Mouse (Mus musculus) right cerebral cortex, postnatal 14 days (tissue): ENCODE data around the gene Elovl5.

Experiments used
- DNase-seq: peaks from one replicate; pipeline ENCODE4 v3.0.0; 2022

Gene Elovl5

DNA sequence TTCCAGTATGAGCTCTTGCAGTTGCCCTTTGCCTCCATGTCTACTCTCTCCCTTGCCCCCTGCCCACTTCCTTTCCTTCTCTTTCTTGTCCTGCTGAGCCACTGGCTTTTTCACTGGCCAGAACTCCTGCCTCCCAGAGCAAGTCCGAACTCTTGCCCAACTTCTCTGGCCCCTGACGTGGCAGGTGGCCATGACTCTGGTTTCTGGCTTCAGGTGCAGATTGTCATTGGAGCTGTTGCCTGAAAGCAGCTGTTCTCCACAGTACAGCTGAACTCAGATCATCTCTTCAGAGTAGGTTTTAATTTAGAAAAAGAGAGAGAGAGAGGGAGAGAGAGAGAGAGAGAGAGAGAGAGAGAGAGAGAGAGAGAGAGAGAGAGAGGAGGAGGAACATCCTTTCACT lies 86.1 kb downstream of the Elovl5 start:
- no peak for DNase-seq

DNA sequence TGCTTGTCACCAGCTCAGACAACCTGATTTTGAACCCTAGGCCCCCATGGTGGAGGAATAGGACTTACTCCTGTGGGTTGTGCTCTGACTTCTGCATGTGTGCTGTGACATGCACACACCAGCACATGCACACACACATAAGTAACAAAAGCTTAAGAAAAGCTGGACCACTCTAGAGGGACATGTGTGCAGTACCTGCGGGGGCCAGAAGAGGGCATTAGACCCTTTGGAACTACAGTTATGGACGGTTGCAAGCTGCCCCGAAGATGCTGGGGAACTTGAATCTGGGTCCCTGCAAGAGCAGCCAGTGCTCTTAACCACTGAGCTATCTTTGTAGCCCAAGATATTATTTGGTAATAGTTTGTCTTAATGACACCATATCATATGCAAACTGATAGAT lies 88.3 kb downstream of the Elovl5 start:
- DNase-seq, result no peak

- peak; percentile 73 for DNase-seq
These were observed 89.2 kb downstream of the Elovl5 start for GRCm38 (mm10) chr9:78006209-78007001.

DNA sequence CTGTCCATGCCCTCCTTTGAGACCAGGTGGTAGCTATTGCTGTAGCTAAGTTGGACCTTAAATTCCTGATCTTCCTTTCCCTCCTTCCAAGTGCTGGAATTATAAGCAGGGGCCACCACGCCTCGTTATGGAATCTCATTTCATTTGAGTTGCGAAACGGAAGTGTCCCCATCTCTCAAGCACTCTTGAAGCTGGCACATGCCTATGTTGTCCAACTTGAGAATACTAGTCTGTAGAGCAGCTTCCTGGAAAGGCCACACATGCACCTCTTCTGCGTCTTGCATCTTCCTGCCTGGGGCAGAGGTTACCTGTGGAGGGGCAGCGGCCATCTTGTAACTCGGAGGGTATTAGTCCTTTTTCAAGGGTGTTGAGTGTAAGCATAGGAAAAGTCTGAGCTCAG lies 92.2 kb downstream of the Elovl5 start:
- DNase-seq, result no peak

DNA sequence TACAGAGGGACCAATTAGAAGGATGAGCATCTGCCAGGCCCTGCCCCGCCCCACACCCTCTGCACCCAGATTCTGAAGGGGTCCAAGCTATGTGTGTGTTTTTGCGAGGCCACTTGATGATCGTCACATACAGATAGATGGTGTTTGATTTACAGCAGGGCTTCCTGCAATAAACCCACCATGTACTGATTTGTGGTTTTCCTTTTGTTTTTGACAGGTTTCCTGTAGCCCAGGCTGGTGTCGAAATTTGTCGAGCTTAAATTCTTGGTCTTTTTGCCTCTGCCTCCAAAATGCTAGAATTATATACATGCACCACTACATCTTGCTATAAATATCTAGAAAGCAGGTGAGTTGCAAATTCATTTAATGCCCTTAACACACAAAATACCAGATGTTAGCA lies 93.0 kb downstream of the Elovl5 start:
- DNase-seq, result no peak

- no peak for DNase-seq
These were observed 93.5 kb downstream of the Elovl5 start for GRCm38 (mm10) chr9:78010707-78011106.

DNA sequence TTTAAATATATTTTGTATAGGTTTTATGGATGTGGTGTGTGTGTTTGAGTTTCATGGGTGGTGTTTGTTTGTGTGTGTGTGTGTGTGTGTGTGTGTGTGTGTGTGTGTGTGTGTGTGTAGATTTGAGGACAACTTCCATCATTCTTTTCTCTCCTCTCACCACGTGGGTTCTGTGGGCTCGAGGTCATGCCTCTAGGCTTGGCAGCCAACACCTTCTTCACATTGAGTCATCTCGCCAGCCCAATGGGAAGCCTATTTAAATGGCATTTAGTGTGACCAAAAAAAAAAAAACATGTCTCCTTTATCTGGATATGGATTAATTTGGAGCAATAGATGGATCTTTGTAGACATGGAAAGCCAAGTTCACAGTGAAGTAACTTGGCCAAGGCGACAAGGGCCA lies 94.9 kb downstream of the Elovl5 start:
- DNase-seq, result no peak

- DNase-seq, result no peak
These were observed 95.5 kb downstream of the Elovl5 start for GRCm38 (mm10) chr9:78012681-78013080.

DNA sequence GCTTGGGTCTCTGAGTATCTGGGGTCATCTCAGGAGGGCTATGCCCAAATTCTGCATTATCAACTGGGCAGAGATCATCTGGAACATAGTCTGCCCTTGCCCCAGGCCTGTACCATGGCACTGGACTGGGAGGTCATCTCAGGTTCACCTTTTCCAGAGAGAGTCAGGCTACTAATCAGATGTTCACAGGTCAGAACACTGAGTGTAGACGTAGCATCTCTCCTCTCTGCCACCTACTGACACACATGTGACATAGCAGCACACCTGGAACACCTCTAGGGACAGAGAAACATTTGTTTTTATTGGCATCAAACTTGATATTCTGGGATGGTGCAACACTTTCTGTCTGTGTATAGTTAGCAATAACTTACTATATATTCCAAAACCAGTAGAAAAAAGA lies 96.6 kb downstream of the Elovl5 start:
- DNase-seq, result no peak

GRCm38 (mm10) chr9:78015816-78016215 lies 98.7 kb downstream of the Elovl5 start:
- no peak for DNase-seq

DNA sequence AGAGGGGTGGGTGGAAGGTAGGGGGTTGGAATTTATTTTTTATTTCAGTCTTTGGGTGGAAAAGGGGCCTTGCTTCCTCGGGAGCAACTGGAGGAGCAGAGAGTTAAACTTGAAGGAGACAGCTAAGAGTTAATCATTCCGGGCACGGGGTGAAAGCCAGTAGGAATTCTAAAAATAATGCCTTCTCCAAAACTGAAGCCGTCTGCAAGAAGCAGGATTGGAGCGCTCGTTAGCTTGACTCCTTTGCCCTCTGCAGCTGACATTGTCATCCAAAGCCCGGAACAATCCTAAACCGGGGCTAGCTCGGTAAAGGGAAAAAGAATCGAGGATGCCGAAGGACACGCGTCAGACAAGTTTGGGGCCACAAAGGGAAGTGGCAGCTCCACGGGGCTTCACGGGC lies 99.1 kb downstream of the Elovl5 start:
- no peak for DNase-seq

- no peak for DNase-seq
These were observed 104.1 kb downstream of the Elovl5 start for GRCm38 (mm10) chr9:78021256-78021655.

- DNase-seq, result no peak
These were observed 105.2 kb downstream of the Elovl5 start for GRCm38 (mm10) chr9:78022187-78022945.

GRCm38 (mm10) chr9:78024823-78025222 lies 107.7 kb downstream of the Elovl5 start:
- DNase-seq, result peak; percentile 69

DNA sequence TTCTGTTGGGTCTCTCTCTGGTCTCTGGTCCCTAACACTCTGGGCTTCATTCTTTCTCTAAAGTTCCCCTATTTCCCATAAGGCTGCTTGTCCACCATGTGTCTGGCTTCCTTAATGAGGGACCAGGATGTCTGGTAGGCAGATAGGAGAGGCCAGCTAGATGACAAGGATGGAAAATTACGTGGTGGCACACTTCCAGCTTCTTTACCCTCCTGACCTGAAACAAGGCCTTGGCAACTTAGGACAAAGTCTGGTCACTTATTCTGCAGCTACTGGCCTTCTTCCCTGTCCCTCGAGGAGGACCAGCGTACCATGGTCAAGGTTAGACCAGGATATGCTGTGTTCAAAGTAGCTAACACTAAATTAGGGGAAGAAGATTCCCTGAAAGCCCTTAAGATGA lies 109.9 kb downstream of the Elovl5 start:
- no peak for DNase-seq

GRCm38 (mm10) chr9:78030835-78031456 lies 113.8 kb downstream of the Elovl5 start:
- no peak for DNase-seq

GRCm38 (mm10) chr9:78032930-78033329 lies 115.8 kb downstream of the Elovl5 start:
- no peak for DNase-seq
